Mouse (Mus musculus) gastrocnemius, postnatal 10 days (tissue): ENCODE results near the gene Atp8a2. TPM values are rescaled to one million over a fixed set of nuclear protein-coding genes. Genes with fewer than 3 reads are reported as not detected.

Source experiments
- DNase-seq: peaks from one replicate; pipeline ENCODE4 v3.0.0; 2021; ENCODE audit warnings: mixed read lengths
- microRNA-seq, 2 experiments: library from miRNA; unstranded; fragments of <30 nt; microRNA quantifications; one replicate each; pipeline ENCODE4 v1.2.0; 2021
- total RNA-seq, 2 experiments: library from RNA; stranded (reverse); gene quantifications; 2 replicates each; pipeline ENCODE4 v1.2.3; 2021

Atp8a2 gene
- total RNA-seq, 2 experiments from 2014 or later, result 1.4 to 1.6 TPM

GRCm38 (mm10) chr14:59605671-59606353, 591.2 kb downstream of the Atp8a2 start:
- peak; percentile 80 for DNase-seq

DNA sequence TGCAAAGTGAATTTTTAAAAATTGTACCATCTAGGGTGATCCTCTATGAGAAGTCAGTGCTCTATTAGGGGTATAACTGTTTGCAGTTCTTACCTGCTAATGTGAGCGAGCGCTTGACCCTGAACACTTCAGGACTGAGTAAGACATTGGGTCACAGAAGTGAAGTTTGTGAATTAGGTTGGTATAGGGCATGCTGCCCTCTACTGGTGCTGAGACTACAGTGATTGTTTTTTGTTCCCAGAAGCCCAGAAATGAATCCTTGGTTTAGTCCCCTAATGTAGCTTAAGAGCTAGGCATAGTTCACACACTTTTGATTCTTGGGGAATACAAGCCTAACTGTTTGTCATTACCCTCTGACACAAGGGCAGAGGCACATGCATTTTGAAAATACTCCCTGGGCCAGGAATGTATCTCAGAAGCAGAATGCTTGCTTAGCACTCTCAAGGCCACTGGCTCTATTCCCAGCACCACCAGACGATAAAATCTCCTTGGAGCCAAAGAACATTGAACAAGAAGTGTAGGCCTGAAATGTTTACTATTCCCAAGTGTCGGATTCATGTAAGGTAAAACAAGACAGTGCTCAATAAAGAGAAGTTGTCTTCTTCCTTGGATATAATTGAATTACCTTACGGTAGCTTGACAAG, 592.9 kb downstream of the Atp8a2 start:
- no peak for DNase-seq

DNA sequence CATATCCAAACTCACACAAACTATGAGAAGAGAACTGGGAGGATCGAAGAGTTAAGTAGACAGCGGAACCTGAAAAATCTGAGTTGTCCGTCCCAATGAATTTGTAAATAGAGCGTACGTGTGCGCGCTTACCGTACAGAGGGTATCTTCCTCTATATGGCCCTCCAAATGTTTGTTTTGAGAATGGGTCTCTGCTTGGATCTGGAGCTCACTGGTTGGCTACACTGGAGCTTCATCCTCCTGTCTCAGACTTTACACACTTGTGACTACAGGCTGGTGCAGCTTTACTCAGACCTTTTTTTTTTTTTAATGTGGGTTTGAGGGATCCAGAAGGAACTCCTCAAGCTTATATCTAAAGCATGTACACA, 598.7 kb downstream of the Atp8a2 start:
- DNase-seq, result no peak

DNA sequence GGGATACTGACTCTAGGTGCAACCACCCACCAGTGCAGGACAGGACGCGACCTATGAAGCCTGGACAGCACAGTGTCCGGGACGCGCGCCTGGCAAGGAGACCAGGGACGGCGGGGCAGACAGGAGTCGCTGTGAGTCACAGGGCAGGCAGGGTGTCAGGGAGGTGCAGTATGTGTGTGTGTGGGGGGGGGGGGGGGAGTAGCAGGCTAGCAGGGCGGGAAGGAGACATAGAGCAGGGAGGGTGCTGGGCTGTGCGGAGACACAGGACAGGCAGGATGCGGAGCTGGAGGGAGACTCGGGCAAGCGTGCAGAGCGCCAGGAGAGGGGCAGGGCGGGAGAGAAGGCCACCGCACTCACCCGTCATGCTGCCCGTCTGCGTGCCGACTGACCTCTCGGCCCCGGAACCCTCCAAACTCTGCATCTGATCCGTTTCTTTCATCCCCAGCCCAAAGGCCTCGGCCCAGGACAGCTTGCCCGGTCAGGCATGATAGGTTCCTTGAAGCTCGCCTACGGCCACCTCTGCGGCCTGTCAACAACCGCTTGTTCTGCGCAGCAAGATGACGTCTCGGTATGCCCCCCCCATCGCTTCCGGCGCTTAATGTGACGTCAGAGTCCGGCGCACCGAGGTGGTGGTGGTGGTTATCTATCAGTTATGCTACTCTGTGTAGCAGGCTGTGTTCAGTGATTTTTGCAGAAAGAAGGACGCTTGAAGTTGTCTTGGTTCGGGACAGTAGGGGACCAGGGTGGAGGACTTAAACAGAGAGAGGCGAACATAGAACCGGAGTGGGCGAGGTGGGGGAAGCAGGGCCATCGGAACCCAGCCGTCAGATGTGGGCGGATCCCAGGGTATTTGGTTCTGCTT, 599.4 kb downstream of the Atp8a2 start, which contains the start of gene Cdadc1:
Gene Cdadc1, minus strand, starts transcription at position 562 of the 862 bp plus-strand sequence.
- DNase-seq, result peak; percentile 93

GRCm38 (mm10) chr14:59594988-59595387, 602.0 kb downstream of the Atp8a2 start:
- no peak for DNase-seq

DNA sequence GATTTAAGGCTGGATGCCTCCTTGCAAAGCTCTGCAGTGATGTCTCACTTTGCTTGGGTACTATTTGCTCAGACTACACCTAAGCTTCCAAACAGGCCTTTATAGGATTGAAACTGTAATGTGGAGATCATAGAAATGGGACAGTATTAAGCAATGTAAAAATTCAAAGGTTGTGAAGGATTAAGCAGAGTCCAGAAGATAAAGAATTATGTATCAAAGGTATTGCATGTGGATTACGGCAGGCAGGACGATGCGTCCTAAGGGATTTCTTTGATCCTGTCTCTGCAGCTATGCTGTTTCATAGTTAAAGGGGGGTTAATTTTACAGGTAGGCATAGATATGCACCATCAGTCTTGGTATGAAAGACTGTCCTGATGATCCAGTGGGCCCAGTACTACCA, 604.4 kb downstream of the Atp8a2 start:
- no peak for DNase-seq

- no peak for DNase-seq
Observed at GRCm38 (mm10) chr14:59591901-59592300, 605.1 kb downstream of the Atp8a2 start.

GRCm38 (mm10) chr14:59590614-59591013, 606.4 kb downstream of the Atp8a2 start:
- DNase-seq, result no peak

Small RNA genes within 50 kb of the gene (microRNA-seq; reads per million reads assigned to microRNA genes)
- 0 reads per million in 2 experiments for gene Mir719

Other genes starting within 250 kb of the Atp8a2 start
- not detected for gene Nupl1, start 54.3 kb upstream of the Atp8a2 start, total RNA-seq
- 10 to 100 TPM; 34.5 to 39.5 TPM for gene Gm49336, start 54.3 kb upstream of the Atp8a2 start, total RNA-seq
- gene Mtmr6, start 68.0 kb upstream of the Atp8a2 start, total RNA-seq, result 10 to 100 TPM; 28.1 to 29.9 TPM
- under 1 TPM; 0.21 to 0.25 TPM for gene Amer2, start 176.1 kb upstream of the Atp8a2 start, total RNA-seq